Mouse (Mus musculus) mature B cell (primary cell): Measurements from ENCODE around the gene Peli2.

Source experiments
- in situ Hi-C: fragments of 300-500 bp; cut with MboI; formaldehyde crosslinking; loops from 2 replicates; pipeline ENCODE4 v1.14.3; 2019

Peli2 gene

GRCm38 (mm10) chr14:48289602-48290599 is 169.3 kb downstream of the Peli2 start:
- in situ Hi-C loops: no loop called here

GRCm38 (mm10) chr14:48293498-48293897 is 172.9 kb downstream of the Peli2 start:
- in situ Hi-C loops: no loop called here

- in situ Hi-C loops: no loop called here
Measured at GRCm38 (mm10) chr14:48295410-48295809, 174.8 kb downstream of the Peli2 start.

- in situ Hi-C loops: no loop called here
Measured at GRCm38 (mm10) chr14:48295815-48296271, 175.2 kb downstream of the Peli2 start.

GRCm38 (mm10) chr14:48296820-48297219 is 176.2 kb downstream of the Peli2 start:
- in situ Hi-C loops: no loop called here

GRCm38 (mm10) chr14:48302471-48303186 is 182.0 kb downstream of the Peli2 start:
- in situ Hi-C loops: no loop called here

- in situ Hi-C loops: no loop called here
Measured at GRCm38 (mm10) chr14:48303235-48303634, 182.6 kb downstream of the Peli2 start.

- in situ Hi-C loops: no loop called here
Measured at GRCm38 (mm10) chr14:48303841-48304240, 183.2 kb downstream of the Peli2 start.

GRCm38 (mm10) chr14:48313234-48313633 is 192.6 kb downstream of the Peli2 start:
- in situ Hi-C loops: no loop called here

- in situ Hi-C loops: no loop called here
Measured at GRCm38 (mm10) chr14:48316396-48316795, 195.8 kb downstream of the Peli2 start.

GRCm38 (mm10) chr14:48323771-48324459 is 203.3 kb downstream of the Peli2 start:
- in situ Hi-C loops: no loop called here

GRCm38 (mm10) chr14:48324460-48324850 is 203.8 kb downstream of the Peli2 start:
- in situ Hi-C loops: no loop called here

GRCm38 (mm10) chr14:48327746-48328145 is 207.1 kb downstream of the Peli2 start:
- in situ Hi-C loops: no loop called here

GRCm38 (mm10) chr14:48329716-48330365 is 209.2 kb downstream of the Peli2 start:
- in situ Hi-C loops: no loop called here
